Mouse (Mus musculus): ENCODE results near the gene Ttpal.

Ttpal gene

GRCm38 (mm10) chr2:163663930-163664329 is 61.8 kb downstream of the Ttpal start:
- no peak for DNase-seq

- DNase-seq, result no peak
Observed at GRCm38 (mm10) chr2:163667045-163667444, 64.9 kb downstream of the Ttpal start.
